Mouse (Mus musculus): ENCODE measurements around the gene Slc39a3.

DNA sequence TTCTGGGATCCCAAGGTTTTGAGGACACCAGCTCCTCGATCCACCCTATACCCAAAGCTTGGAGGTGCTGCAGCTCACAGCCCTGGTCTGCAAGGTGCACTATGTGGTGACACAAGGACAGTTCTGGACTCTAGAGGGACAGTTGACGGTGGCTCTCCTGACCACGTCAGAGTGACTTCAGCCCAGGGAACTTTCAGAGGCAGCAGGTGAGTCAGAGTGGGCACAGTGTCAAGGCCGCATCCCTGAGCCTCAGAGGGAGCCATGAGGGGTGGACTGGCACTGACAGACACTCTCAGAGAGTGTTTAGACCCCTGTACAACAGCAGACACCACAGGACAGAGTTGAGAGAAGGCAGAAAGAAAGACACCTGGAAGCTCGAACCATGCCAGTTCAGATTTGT, 15.4 kb upstream of the Slc39a3 start:
- no peak for TF ChIP-seq CTCF (IDR thresholded peaks at IDR 0.05)
- no peak for TF ChIP-seq POLR2A (IDR thresholded peaks at IDR 0.05; ENCODE audit: insufficient read depth, low read depth, low read length)
- TF ChIP-seq EP300 (IDR thresholded peaks at IDR 0.05; ENCODE audit: insufficient read depth, low read depth, low read length) = no peak
